Mouse (Mus musculus) erythroblast, embryonic 14.5 days (primary cell): ENCODE measurements around the gene Cd44.

ENCODE experiments used
- GATA1 ChIP-seq: IDR thresholded peaks from 2 replicates; pipeline ENCODE4 v1.6.1; 2012; ENCODE audit warnings: low read length, inconsistent platforms, mixed read lengths
- TAL1 ChIP-seq: IDR thresholded peaks from 3 replicates; pipeline ENCODE4 v1.6.1; 2012; ENCODE audit warnings: low read length, inconsistent platforms, mixed read lengths

GRCm38 (mm10) chr2:102831547-102831946, 69.9 kb downstream of the Cd44 start:
- TF ChIP-seq TAL1 (no peak), GATA1 (no peak)
